Mouse (Mus musculus) bone marrow macrophage, adult 2 months (primary cell): Measurements from ENCODE around the gene Kif19a. TPM values are rescaled to one million over a fixed set of nuclear protein-coding genes. Genes with fewer than 3 reads are reported as not detected.
A peak's percentile ranks its signal among the peaks of the same experiment; 100 is the strongest.

ENCODE experiments used
- H3K27ac ChIP-seq: 2 replicates; pipeline ENCODE4 v1.5.1; 2012; ENCODE audit warnings: low read depth, low read length; ENCODE audit not compliant: insufficient read depth
- H3K4me1 ChIP-seq: 2 replicates; pipeline ENCODE4 v1.6.1; 2012; ENCODE audit warnings: low read length; ENCODE audit not compliant: control insufficient read depth, insufficient read depth
- H3K4me3 ChIP-seq: 2 replicates; pipeline ENCODE4 v1.5.1; 2012; ENCODE audit warnings: mild to moderate bottlenecking, low read length, moderate library complexity; ENCODE audit not compliant: insufficient read depth
- CTCF ChIP-seq: IDR thresholded peaks from 2 replicates; pipeline ENCODE4 v1.5.1; 2012; ENCODE audit warnings: low read depth, mild to moderate bottlenecking, low read length, moderate library complexity
- POLR2A ChIP-seq: IDR thresholded peaks from 2 replicates; pipeline ENCODE4 v1.6.1; 2012; ENCODE audit warnings: mild to moderate bottlenecking, low read depth, low read length, borderline replicate concordance
- polyA plus RNA-seq: library from polyadenylated mRNA; stranded (reverse); fragments of >200 nt; gene quantifications from 2 replicates; pipeline ENCODE4 v1.2.4, GENCODE M21; 2012; ENCODE audit not compliant: missing spikeins, insufficient read depth, insufficient read length

The Kif19a gene
- polyA plus RNA-seq, 1 experiment, result 2.5 TPM

GRCm38 (mm10) chr11:114729832-114730363 is 35.3 kb upstream of the Kif19a start:
- H3K4me1 ChIP-seq, result peaks cover 16% of the 10 kb centered on the region
- no peak for TF ChIP-seq CTCF
- TF ChIP-seq POLR2A, result no peak
- H3K4me3 ChIP-seq, result no peak overlapping the region
- H3K27ac ChIP-seq, result no peak overlapping the region

GRCm38 (mm10) chr11:114731711-114732110 is 33.5 kb upstream of the Kif19a start:
- Histone ChIP-seq H3K27ac (no peak overlapping the region), H3K4me1 (peaks cover 10% of the 10 kb centered on the region), H3K4me3 (no peak overlapping the region)
- TF ChIP-seq CTCF (no peak), POLR2A (no peak)

- Histone ChIP-seq H3K27ac (no peak overlapping the region), H3K4me3 (no peak overlapping the region), H3K4me1 (peaks cover 3% of the 10 kb centered on the region)
- TF ChIP-seq POLR2A, result no peak
- no peak for TF ChIP-seq CTCF
Measured at GRCm38 (mm10) chr11:114732890-114733289, 32.3 kb upstream of the Kif19a start.

- H3K4me3 ChIP-seq, result no peak overlapping the region
- no peak overlapping the region for H3K27ac ChIP-seq
- H3K4me1 ChIP-seq, result peaks cover 2% of the 10 kb centered on the region; the same call in 1 of the 2 replicates
- TF ChIP-seq CTCF (no peak), POLR2A (no peak)
Measured at GRCm38 (mm10) chr11:114736111-114736510, 29.1 kb upstream of the Kif19a start.

GRCm38 (mm10) chr11:114736913-114737624 is 28.1 kb upstream of the Kif19a start:
- peak; percentile 43; the same call in 1 of the 2 replicates for TF ChIP-seq CTCF
- TF ChIP-seq POLR2A, result no peak
- no peak overlapping the region for H3K4me3 ChIP-seq
- peaks cover 2% of the 10 kb centered on the region; the same call in 1 of the 2 replicates for H3K4me1 ChIP-seq
- H3K27ac ChIP-seq, result no peak overlapping the region

- TF ChIP-seq POLR2A (no peak), CTCF (no peak)
- no peak overlapping the region for H3K27ac ChIP-seq
- peaks cover 5% of the 10 kb centered on the region for H3K4me1 ChIP-seq
- H3K4me3 ChIP-seq, result no peak overlapping the region
Measured at GRCm38 (mm10) chr11:114740598-114740997, 24.6 kb upstream of the Kif19a start.

- TF ChIP-seq POLR2A (no peak), CTCF (no peak)
- Histone ChIP-seq H3K4me3 (no peak overlapping the region), H3K27ac (no peak overlapping the region), H3K4me1 (peaks cover 5% of the 10 kb centered on the region)
Measured at GRCm38 (mm10) chr11:114741451-114741850, 23.7 kb upstream of the Kif19a start.

- Histone ChIP-seq H3K4me1 (peaks cover 13% of the 10 kb centered on the region), H3K4me3 (no peak overlapping the region), H3K27ac (no peak overlapping the region)
- TF ChIP-seq CTCF (peak; percentile 78), POLR2A (no peak)
Measured at GRCm38 (mm10) chr11:114745134-114745533, 20.1 kb upstream of the Kif19a start.

- Histone ChIP-seq H3K4me3 (no peak overlapping the region), H3K4me1 (peaks cover 11% of the 10 kb centered on the region), H3K27ac (peak overlapping the region; percentile 25; the same call in 1 of the 2 replicates)
- TF ChIP-seq POLR2A, result no peak
- no peak for TF ChIP-seq CTCF
Measured at GRCm38 (mm10) chr11:114747564-114748138, 17.5 kb upstream of the Kif19a start.

GRCm38 (mm10) chr11:114769911-114770310 is 4.7 kb downstream of the Kif19a start:
- TF ChIP-seq POLR2A, result no peak
- no peak for TF ChIP-seq CTCF
- Histone ChIP-seq H3K27ac (no peak overlapping the region), H3K4me3 (no peak overlapping the region), H3K4me1 (peaks cover 3% of the 10 kb centered on the region; the same call in 1 of the 2 replicates)

GRCm38 (mm10) chr11:114771896-114772295 is 6.7 kb downstream of the Kif19a start:
- TF ChIP-seq CTCF, result no peak
- no peak for TF ChIP-seq POLR2A
- H3K4me3 ChIP-seq, result no peak overlapping the region
- H3K4me1 ChIP-seq, result no peaks in the 10 kb centered on the region
- no peak overlapping the region for H3K27ac ChIP-seq
